Comparison of ENCODE assay signal across 8 mouse cellular contexts in the genomic region with DNA sequence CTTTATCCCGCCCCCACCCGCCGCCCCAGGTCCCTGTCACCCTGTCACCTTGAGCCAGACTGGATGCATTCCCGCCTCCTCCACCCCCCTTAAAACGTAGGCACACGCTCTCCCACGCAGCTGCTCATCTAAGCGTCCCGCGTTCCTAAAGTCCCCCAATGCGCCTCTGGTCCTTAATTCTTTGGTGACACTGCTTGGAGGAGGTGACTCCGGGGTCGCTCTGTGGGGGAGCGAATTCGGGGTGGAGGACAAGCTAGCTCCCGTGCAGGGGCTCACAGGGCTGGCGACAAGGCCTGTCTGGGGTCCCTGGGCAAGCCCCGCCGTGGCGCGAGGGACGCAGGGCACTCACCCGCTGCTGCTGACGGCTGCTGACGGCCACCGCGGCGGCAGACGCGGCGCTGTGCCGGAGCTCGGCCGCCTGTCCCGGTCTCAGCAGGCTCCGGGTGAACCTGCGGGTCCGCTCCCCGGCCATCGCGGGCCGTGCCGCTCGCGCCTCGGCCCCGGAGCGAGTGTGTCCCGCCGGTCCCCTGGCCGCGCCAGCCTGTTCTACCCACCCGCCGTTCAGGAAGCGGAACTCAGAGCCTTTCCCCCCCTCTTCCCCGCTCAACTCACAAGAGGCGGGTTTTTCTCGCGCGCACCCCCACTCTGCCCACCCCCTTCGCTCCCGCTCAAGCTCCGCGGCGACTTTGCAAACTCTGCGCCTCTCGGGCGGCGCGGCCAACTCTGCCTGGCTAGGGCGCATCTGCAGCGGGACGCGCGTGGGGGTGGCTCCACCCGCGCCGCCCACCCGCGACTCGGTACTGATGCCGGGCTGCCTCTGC. TPM values are rescaled to one million over a fixed set of nuclear protein-coding genes. Genes with fewer than 3 reads are reported as not detected.
DNase-seq lines count a peak whose midpoint lies in the region; ATAC-seq lines count a peak whose summit lies in the region.

A gene (minus strand): TSS at position 551 of the 821 bp plus-strand sequence.

- H3K79me2 ChIP-seq in macrophage (ENCODE audit: inconsistent target): peaks cover 41% of the 10 kb centered on the region

- H3K9me3 ChIP-seq in forebrain, embryonic 15.5 days: no peaks in the 10 kb centered on the region
- H3K9me3 ChIP-seq in hindbrain, embryonic 11.5 days (ENCODE audit: control insufficient read depth, low read length): no peaks in the 10 kb centered on the region

- 0 out of 2 replicates have a peak, but pooled peaks cover 2% of the 10 kb centered on the region for H3K27me3 ChIP-seq in forebrain, embryonic 15.5 days
- H3K27me3 ChIP-seq in hindbrain, embryonic 11.5 days (ENCODE audit: control insufficient read depth, insufficient read depth, low read length): peaks cover 7% of the 10 kb centered on the region; the same call in 1 of the 2 replicates

- DNase-seq in ES-CJ7 (ENCODE audit: low read depth, low spot score) (peak; percentile 36), adipocyte (ENCODE audit: low spot score) (no peak)
- peak; percentile 86 for DNase-seq in brain, adult 2 months (ENCODE audit: low read depth, low spot score)
- DNase-seq in hindbrain, embryonic 11.5 days (ENCODE audit: low spot score): peak; percentile 68
- DNase-seq in left cerebral cortex, adult 18-20 months (ENCODE audit: low spot score in 2 of 2): peak; percentile 60 to 68
- peak; percentile 69 for DNase-seq in right cerebral cortex, adult 18-20 months

- H3K36me3 ChIP-seq in forebrain, embryonic 15.5 days: no peaks in the 10 kb centered on the region
- H3K36me3 ChIP-seq in hindbrain, embryonic 11.5 days (ENCODE audit: control insufficient read depth, insufficient read depth, low read length): no peaks in the 10 kb centered on the region
- H3K36me3 ChIP-seq in macrophage (ENCODE audit: inconsistent target): no peaks in the 10 kb centered on the region

- peak within 1 kb of the TSS; percentile 92 for H3K4me2 ChIP-seq in forebrain, embryonic 15.5 days (replicated peaks)
- H3K4me2 ChIP-seq in hindbrain, embryonic 11.5 days (replicated peaks; ENCODE audit: low read depth, low read length): peak within 1 kb of the TSS; percentile 96

- H3K9ac ChIP-seq in forebrain, embryonic 15.5 days (replicated peaks): peak within 1 kb of the TSS; percentile 59
- peak within 1 kb of the TSS; percentile 64 for H3K9ac ChIP-seq in hindbrain, embryonic 11.5 days (ENCODE audit: low read depth, low read length)

- peak; percentile 79 for ATAC-seq in forebrain, embryonic 15.5 days (replicated peaks)
- ATAC-seq in hindbrain, embryonic 11.5 days (ENCODE audit: low FRiP score): peak; percentile 83

- under 1% methylated on average over 82 of the region's 82 CpGs for WGBS in forebrain, embryonic 15.5 days
- under 1% methylated on average over 61 of the region's 82 CpGs for WGBS in hindbrain, embryonic 11.5 days
- WGBS in macrophage (ENCODE audit: missing documents): under 1% methylated on average over 78 of the region's 82 CpGs

- peaks cover 20% of the 10 kb centered on the region for H3K4me1 ChIP-seq in forebrain, embryonic 15.5 days
- H3K4me1 ChIP-seq in hindbrain, embryonic 11.5 days (replicated peaks; ENCODE audit: control insufficient read depth, insufficient read depth, low read length): no peaks in the 10 kb centered on the region

- H3K27ac ChIP-seq in forebrain, embryonic 15.5 days (replicated peaks): no peak within 1 kb of the TSS
- no peak within 1 kb of the TSS for H3K27ac ChIP-seq in hindbrain, embryonic 11.5 days (ENCODE audit: low read depth, low read length)
- H3K27ac ChIP-seq in macrophage: peak within 1 kb of the TSS; percentile 82

- H3K4me3 ChIP-seq in forebrain, embryonic 15.5 days: peak within 1 kb of the TSS; percentile 65
- H3K4me3 ChIP-seq in hindbrain, embryonic 11.5 days (ENCODE audit: low read depth, low read length): peak within 1 kb of the TSS; percentile 62
- peak within 1 kb of the TSS; percentile 74 for H3K4me3 ChIP-seq in macrophage (ENCODE audit: inconsistent target)

RNA-seq across cellular contexts. Expression of the gene that starts here (rescaled TPM):
- 1.9 and 2.1 TPM in 2 replicates for polyA plus RNA-seq in forebrain, embryonic 15.5 days (2015; fragmentation: Nextera tagmentation; extraction: Ambion mirVana)
- 4.3 and 4.7 TPM in 2 replicates for polyA plus RNA-seq in hindbrain, embryonic 11.5 days (2014; fragmentation: Nextera tagmentation; extraction: Ambion mirVana)
- total RNA-seq in left cerebral cortex, adult 18-20 months (2021): 10 to 100 TPM; 20.8 to 28.3 TPM
- 1,000 to 10,000 TPM in 5 of 26 experiments, 100 to 1,000 TPM in 21; 395 to 1,989 (median 506) TPM for total RNA-seq in macrophage (2018; cell fraction: chromatin; rRNA removed)
- total RNA-seq in macrophage (2018; cell fraction: cytosol; rRNA removed): 10 to 100 TPM; 51.8 to 96.8 (median 59.1) TPM
- 1,000 to 10,000 TPM in 2 of 26 experiments, 100 to 1,000 TPM in 24; 205 to 1,816 (median 344) TPM for total RNA-seq in macrophage (2018; cell fraction: nucleus; rRNA removed)
- polyA plus RNA-seq in macrophage (2018): 37.7 to 54.9 TPM (median 46.3 TPM) in 3 replicates
